Mouse (Mus musculus): Measurements from ENCODE around the gene Srpr.

Gene Srpr

GRCm38 (mm10) chr9:35192983-35193542, 6.9 kb upstream of the Srpr start:
- no peak for DNase-seq

GRCm38 (mm10) chr9:35194048-35194447, 5.9 kb upstream of the Srpr start:
- no peak for DNase-seq

- no peak for DNase-seq
Observed at GRCm38 (mm10) chr9:35197625-35198024, 2.4 kb upstream of the Srpr start.

GRCm38 (mm10) chr9:35198351-35198750, 1.6 kb upstream of the Srpr start:
- no peak for DNase-seq

- DNase-seq = no peak
Observed at GRCm38 (mm10) chr9:35198945-35199771, 817 bp upstream of the Srpr start.

GRCm38 (mm10) chr9:35200529-35201060, 620 bp downstream of the Srpr start:
- DNase-seq = no peak

- DNase-seq = no peak
Observed at GRCm38 (mm10) chr9:35203536-35203935, 3.6 kb downstream of the Srpr start.

- DNase-seq = no peak
Observed at GRCm38 (mm10) chr9:35204421-35204820, 4.4 kb downstream of the Srpr start.

GRCm38 (mm10) chr9:35210542-35211474, 10.8 kb downstream of the Srpr start, which contains the start of gene Foxred1:
Gene Foxred1 (minus strand): TSS chr9:35211055.
- peak; percentile 99 for DNase-seq

GRCm38 (mm10) chr9:35211573-35212511, 11.9 kb downstream of the Srpr start:
- no peak for DNase-seq

GRCm38 (mm10) chr9:35217963-35218362, 18.0 kb downstream of the Srpr start:
- DNase-seq = no peak

- no peak for DNase-seq
Observed at GRCm38 (mm10) chr9:35223466-35223865, 23.5 kb downstream of the Srpr start.

GRCm38 (mm10) chr9:35228671-35229070, 28.7 kb downstream of the Srpr start:
- DNase-seq = no peak

GRCm38 (mm10) chr9:35235996-35236395, 36.0 kb downstream of the Srpr start:
- no peak for DNase-seq

- no peak for DNase-seq
Observed at GRCm38 (mm10) chr9:35238371-35238770, 38.4 kb downstream of the Srpr start.

- peak; percentile 18 for DNase-seq
Observed at GRCm38 (mm10) chr9:35238915-35239571, 39.1 kb downstream of the Srpr start.

- no peak for DNase-seq
Observed at GRCm38 (mm10) chr9:35239734-35240133, 39.8 kb downstream of the Srpr start.

GRCm38 (mm10) chr9:35247405-35247804, 47.4 kb downstream of the Srpr start:
- no peak for DNase-seq

- DNase-seq = no peak
Observed at GRCm38 (mm10) chr9:35249476-35249875, 49.5 kb downstream of the Srpr start.

- DNase-seq = no peak
Observed at GRCm38 (mm10) chr9:35257365-35257764, 57.4 kb downstream of the Srpr start.

GRCm38 (mm10) chr9:35262418-35262817, 62.4 kb downstream of the Srpr start:
- DNase-seq = no peak
